Mouse (Mus musculus) CD4-positive naive resting alpha-beta T cell, adult 57 days (primary cell): Measurements from ENCODE around the gene Inpp5f. TPM values are rescaled to one million over a fixed set of nuclear protein-coding genes. Genes with fewer than 3 reads are reported as not detected.

Experiments used
- total RNA-seq: library from RNA; stranded (reverse); gene quantifications from one replicate; pipeline ENCODE4 v1.2.4, GENCODE M21; 2023

The Inpp5f gene
- total RNA-seq = 43.3 TPM

GRCm38 (mm10) chr7:128610897-128611798, at the start of gene Inpp5f:
Inpp5f (plus strand) TSS chr7:128611328.

GRCm38 (mm10) chr7:128740334-128740733, 129.2 kb downstream of the Inpp5f start, which contains the start of gene Mcmbp:
Mcmbp (minus strand) TSS chr7:128740495.

DNA sequence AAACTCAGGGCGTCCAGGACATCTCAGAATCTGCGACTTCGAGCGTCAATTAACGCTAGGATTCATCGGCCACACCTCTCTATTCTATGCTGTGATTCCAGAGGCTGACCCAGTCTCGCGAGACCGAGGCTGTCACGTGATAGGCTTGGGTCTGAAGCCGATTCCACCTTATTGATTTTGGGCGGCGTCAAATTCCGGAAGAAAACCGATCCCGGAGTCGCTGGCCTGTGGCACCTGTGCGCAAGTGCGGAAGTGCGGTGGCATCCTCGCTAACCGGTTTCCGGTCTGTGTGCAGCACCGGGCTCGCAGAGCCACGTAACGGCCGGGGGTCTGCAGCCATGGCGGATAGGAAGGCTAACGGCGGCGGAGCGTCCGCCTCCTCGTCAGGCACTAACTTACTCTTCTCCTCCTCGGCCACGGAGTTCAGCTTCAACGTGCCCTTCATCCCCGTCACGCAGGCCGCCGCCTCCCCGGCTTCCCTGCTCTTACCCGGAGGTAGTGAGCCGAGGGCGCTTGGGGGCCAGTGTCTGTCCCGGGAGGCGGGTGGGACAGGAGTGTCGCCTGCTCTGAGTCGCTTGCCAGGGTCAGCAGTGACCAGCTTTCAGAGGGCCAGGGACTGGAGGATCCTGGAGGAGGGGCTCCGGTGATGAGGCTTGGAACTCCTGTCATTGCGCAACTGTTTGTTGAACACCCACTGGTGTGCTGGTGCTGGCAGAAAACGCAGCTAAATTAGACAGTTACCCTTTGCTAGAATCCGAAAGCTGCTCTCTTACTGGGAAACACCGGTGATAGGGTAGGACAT, 133.8 kb downstream of the Inpp5f start, which contains the start of gene Sec23ip:
Sec23ip (plus strand) TSS at position 260 of the 802 bp plus-strand sequence.

Other genes with a start within 250 kb of the Inpp5f start
- gene Rgs10, start 192.6 kb upstream of the Inpp5f start, total RNA-seq = 280 TPM
- gene Tial1, start 149.6 kb upstream of the Inpp5f start, total RNA-seq = 133 TPM
- 25.2 TPM for gene Bag3, start 87.7 kb upstream of the Inpp5f start, total RNA-seq
- 105 TPM for gene Mcmbp, start 129.2 kb downstream of the Inpp5f start, total RNA-seq
- gene Sec23ip, start 133.6 kb downstream of the Inpp5f start, total RNA-seq = 54.8 TPM